Mouse (Mus musculus): Measurements from ENCODE around the gene Brms1. TPM values are rescaled to one million over a fixed set of nuclear protein-coding genes. Genes with fewer than 3 reads are reported as not detected.

Brms1 gene
- polyA plus RNA-seq (2015; fragmentation: Nextera tagmentation; extraction: Ambion mirVana) = 39.5 and 39.6 TPM in 2 replicates

GRCm38 (mm10) chr19:5040862-5041523, at the start of gene Brms1:
Gene Brms1, plus strand, starts transcription at chr19:5041354.

GRCm38 (mm10) chr19:5023621-5024479, 17.3 kb upstream of the Brms1 start, which contains the start of gene Slc29a2:
Gene Slc29a2, plus strand, starts transcription at chr19:5023860.

GRCm38 (mm10) chr19:5038709-5039156, 2.4 kb upstream of the Brms1 start, which contains the start of the genes B4gat1 and AC124502.3:
Gene B4gat1, plus strand, starts transcription at chr19:5038826.
Gene AC124502.3, plus strand, starts transcription at chr19:5038891.

GRCm38 (mm10) chr19:5050047-5050905, 9.1 kb downstream of the Brms1 start, which contains the start of gene Rin1:
Gene Rin1, plus strand, starts transcription at chr19:5050481.

DNA sequence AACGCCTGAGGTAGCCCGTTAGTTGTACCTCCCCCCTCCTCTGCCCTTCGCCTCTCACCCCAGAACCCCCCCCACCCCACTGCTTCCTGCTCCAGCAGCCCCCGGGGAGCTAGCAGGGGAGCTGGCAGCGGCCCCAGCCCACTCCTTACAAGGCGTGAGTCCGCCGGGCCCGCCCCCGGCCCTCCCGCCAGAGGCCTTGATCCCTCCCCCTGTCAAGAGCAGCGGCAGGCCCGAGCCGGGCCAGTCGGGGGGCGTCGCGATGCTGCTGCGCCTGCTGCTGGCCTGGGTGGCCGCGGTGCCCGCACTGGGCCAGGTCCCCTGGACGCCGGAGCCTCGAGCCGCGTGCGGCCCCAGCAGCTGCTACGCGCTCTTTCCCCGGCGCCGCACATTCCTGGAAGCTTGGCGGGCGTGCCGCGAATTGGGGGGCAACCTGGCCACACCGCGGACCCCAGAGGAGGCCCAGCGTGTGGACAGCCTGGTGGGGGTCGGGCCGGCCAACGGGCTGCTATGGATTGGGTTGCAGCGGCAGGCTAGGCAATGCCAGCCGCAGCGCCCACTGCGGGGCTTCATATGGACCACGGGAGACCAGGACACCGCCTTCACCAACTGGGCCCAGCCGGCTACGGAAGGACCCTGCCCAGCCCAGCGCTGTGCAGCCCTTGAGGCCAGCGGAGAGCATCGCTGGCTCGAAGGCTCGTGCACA, 26.9 kb downstream of the Brms1 start, which contains the start of gene Cd248:
TSS of gene Cd248 (plus strand) at position 212 of the 703 bp plus-strand sequence.

GRCm38 (mm10) chr19:5085145-5085863, 44.1 kb downstream of the Brms1 start, which contains the start of gene Tmem151a:
Gene Tmem151a, minus strand, starts transcription at chr19:5085531.

DNA sequence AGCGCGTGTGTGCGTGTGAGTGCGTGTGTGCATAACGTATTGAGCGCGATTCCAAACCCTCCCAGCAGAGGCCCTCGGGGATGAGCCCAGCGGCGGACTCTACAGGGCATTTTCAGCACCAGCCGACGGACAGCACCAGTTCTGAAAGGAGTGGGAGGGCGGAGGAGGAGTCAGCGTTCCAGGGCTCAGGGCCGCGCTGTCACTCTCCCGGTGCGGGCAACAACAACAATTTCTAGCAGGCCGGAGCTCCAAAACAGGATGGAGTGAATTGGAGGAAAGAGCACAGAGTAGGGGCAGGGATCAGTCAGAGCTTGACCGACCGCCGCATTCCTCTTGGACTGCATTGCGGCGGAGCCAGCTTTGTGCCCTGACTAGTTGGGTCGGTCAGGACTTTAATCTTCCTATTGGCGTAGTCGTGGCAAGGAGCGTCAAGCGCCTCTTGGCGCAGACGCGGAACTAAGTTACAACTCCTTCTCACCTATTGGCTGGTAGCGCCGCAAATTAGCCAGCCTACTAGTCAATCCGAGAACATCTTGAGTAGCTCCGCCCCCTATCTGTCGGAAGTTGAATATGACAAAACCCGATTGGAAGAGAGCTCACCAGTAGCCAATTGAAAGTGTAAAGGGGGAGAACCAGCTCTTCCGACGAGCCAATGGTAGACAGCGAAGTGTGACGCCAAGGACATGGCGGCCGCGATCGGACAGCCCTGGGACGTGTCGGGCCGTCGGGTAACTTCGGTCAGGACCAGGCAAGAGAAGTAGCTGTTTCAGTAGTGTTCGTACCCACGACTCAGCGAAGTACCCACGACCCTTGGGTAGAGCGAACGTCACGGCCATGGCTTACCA, 47.0 kb downstream of the Brms1 start, which contains the start of gene Yif1a:
TSS of gene Yif1a (plus strand) at position 655 of the 845 bp plus-strand sequence.

DNA sequence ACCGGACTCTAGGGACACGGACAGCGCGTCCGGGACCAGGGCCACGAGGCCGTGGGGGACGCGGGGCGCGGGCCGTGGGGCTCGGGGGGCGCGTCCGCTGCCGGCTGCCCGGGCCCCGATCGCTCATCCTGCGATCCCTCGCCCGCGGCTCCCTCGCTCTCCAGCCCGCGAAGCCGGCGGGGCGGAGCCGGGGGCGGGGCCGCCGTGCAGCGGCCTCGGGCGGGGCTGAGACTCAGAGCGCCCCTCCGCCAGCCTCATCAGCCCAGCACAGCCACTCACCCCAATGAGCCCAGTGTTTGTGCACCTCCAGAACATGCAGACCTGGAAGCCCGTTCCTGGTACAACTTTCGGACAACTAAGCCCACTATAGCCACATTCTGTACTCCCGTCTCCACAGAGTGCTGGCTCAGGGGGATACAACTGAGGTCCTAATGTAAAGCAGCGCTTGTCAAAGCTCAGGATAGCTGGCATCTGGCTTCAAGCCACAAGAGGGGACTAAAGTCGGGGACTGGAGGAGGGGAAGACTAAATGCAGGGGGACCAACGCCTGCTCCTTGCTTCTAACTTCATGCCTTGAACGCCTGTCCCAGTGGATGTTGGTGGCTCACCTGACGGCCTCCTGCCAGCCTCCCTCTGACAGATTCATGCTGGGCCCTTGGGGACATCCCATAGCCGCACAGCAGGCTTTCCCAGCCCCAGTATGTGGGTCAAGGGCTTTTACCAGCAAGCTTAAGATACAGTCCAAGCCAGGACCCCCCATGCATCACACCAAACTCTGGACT, 57.4 kb downstream of the Brms1 start, which contains the start of gene Cnih2:
TSS of gene Cnih2 (minus strand) at position 159 of the 781 bp plus-strand sequence.

Other genes starting within 250 kb of the Brms1 start
- 18.2 and 21.2 TPM in 2 replicates for gene Rbm4, start 247.5 kb upstream of the Brms1 start, polyA plus RNA-seq (2015; fragmentation: Nextera tagmentation; extraction: Ambion mirVana)
- gene Gm21992, start 229.7 kb upstream of the Brms1 start, polyA plus RNA-seq (2015; fragmentation: Nextera tagmentation; extraction: Ambion mirVana) = 15.6 and 16.1 TPM in 2 replicates
- gene Rbm14, start 229.7 kb upstream of the Brms1 start, polyA plus RNA-seq (2015; fragmentation: Nextera tagmentation; extraction: Ambion mirVana) = 32.0 and 37.2 TPM in 2 replicates
- gene Ccs, start 202.0 kb upstream of the Brms1 start, polyA plus RNA-seq (2015; fragmentation: Nextera tagmentation; extraction: Ambion mirVana) = 42.7 TPM in 2 replicates
- not detected in 2 replicates for gene Ccdc87, start 202.0 kb upstream of the Brms1 start, polyA plus RNA-seq (2015; fragmentation: Nextera tagmentation; extraction: Ambion mirVana)
- 56.0 and 61.5 TPM in 2 replicates for gene Ctsf, start 186.2 kb upstream of the Brms1 start, polyA plus RNA-seq (2015; fragmentation: Nextera tagmentation; extraction: Ambion mirVana)
- gene Actn3, start 163.4 kb upstream of the Brms1 start, polyA plus RNA-seq (2015; fragmentation: Nextera tagmentation; extraction: Ambion mirVana) = 1.1 and 1.2 TPM in 2 replicates
- gene Zdhhc24, start 162.7 kb upstream of the Brms1 start, polyA plus RNA-seq (2015; fragmentation: Nextera tagmentation; extraction: Ambion mirVana) = 13.3 and 14.1 TPM in 2 replicates
- 1.1 and 1.3 TPM in 2 replicates for gene Bbs1, start 134.7 kb upstream of the Brms1 start, polyA plus RNA-seq (2015; fragmentation: Nextera tagmentation; extraction: Ambion mirVana)
- gene Dpp3, start 113.1 kb upstream of the Brms1 start, polyA plus RNA-seq (2015; fragmentation: Nextera tagmentation; extraction: Ambion mirVana) = 39.0 and 42.5 TPM in 2 replicates
- 0.23 and 0.37 TPM in 2 replicates for gene Peli3, start 98.2 kb upstream of the Brms1 start, polyA plus RNA-seq (2015; fragmentation: Nextera tagmentation; extraction: Ambion mirVana)
- 61.8 and 64.4 TPM in 2 replicates for gene Mrpl11, start 79.2 kb upstream of the Brms1 start, polyA plus RNA-seq (2015; fragmentation: Nextera tagmentation; extraction: Ambion mirVana)
- 0.04 TPM in 1 of 2 replicates, not detected in the other for gene Npas4, start 51.0 kb upstream of the Brms1 start, polyA plus RNA-seq (2015; fragmentation: Nextera tagmentation; extraction: Ambion mirVana)
- 2.0 and 2.2 TPM in 2 replicates for gene Slc29a2, start 17.5 kb upstream of the Brms1 start, polyA plus RNA-seq (2015; fragmentation: Nextera tagmentation; extraction: Ambion mirVana)
- gene B4gat1, start 2.5 kb upstream of the Brms1 start, polyA plus RNA-seq (2015; fragmentation: Nextera tagmentation; extraction: Ambion mirVana) = 11.1 and 13.7 TPM in 2 replicates
- gene AC124502.3, start 2.5 kb upstream of the Brms1 start, polyA plus RNA-seq (2015; fragmentation: Nextera tagmentation; extraction: Ambion mirVana) = 0.15 and 0.46 TPM in 2 replicates
- gene Rin1, start 9.1 kb downstream of the Brms1 start, polyA plus RNA-seq (2015; fragmentation: Nextera tagmentation; extraction: Ambion mirVana) = 0.75 and 0.99 TPM in 2 replicates
- gene Cd248, start 26.7 kb downstream of the Brms1 start, polyA plus RNA-seq (2015; fragmentation: Nextera tagmentation; extraction: Ambion mirVana) = 11.8 and 17.6 TPM in 2 replicates
- gene Tmem151a, start 44.2 kb downstream of the Brms1 start, polyA plus RNA-seq (2015; fragmentation: Nextera tagmentation; extraction: Ambion mirVana) = 4.4 and 4.5 TPM in 2 replicates
- gene Yif1a, start 47.2 kb downstream of the Brms1 start, polyA plus RNA-seq (2015; fragmentation: Nextera tagmentation; extraction: Ambion mirVana) = 43.9 and 51.8 TPM in 2 replicates
- 0.78 and 0.99 TPM in 2 replicates for gene Cnih2, start 57.2 kb downstream of the Brms1 start, polyA plus RNA-seq (2015; fragmentation: Nextera tagmentation; extraction: Ambion mirVana)
- gene Rab1b, start 65.7 kb downstream of the Brms1 start, polyA plus RNA-seq (2015; fragmentation: Nextera tagmentation; extraction: Ambion mirVana) = 88.0 and 103 TPM in 2 replicates
- 2.9 and 4.6 TPM in 2 replicates for gene Klc2, start 77.2 kb downstream of the Brms1 start, polyA plus RNA-seq (2015; fragmentation: Nextera tagmentation; extraction: Ambion mirVana)
- 9.6 and 10.2 TPM in 2 replicates for gene Pacs1, start 231.8 kb downstream of the Brms1 start, polyA plus RNA-seq (2015; fragmentation: Nextera tagmentation; extraction: Ambion mirVana)

Measured in spleen, postnatal 0 days (tissue).